Mouse (Mus musculus) limb, embryonic 12.5 days (tissue): ENCODE data around the gene Cbarp. TPM values are rescaled to one million over a fixed set of nuclear protein-coding genes. Genes with fewer than 3 reads are reported as not detected.

ENCODE experiments used
- ATAC-seq: fragments of 200-750 bp; cut with Nextera tagmentation; 2 replicates; pipeline ENCODE4 v1.8.0; 2017; ENCODE audit warnings: low read depth, moderate TSS enrichment; ENCODE audit not compliant: insufficient number of reproducible peaks, insufficient read depth, low FRiP score, low TSS enrichment
- H3K27ac ChIP-seq: fragments of 300-500 bp; sonication (generic); 2 replicates; pipeline ENCODE4 v1.5.1; 2016; ENCODE audit warnings: mild to moderate bottlenecking, moderate library complexity
- H3K27me3 ChIP-seq: fragments of 300-500 bp; sonication (generic); 2 replicates; pipeline ENCODE4 v1.6.1; 2016; ENCODE audit warnings: mild to moderate bottlenecking, moderate library complexity
- H3K36me3 ChIP-seq: fragments of 300-500 bp; sonication (generic); 2 replicates; pipeline ENCODE4 v1.6.1; 2016; ENCODE audit warnings: mild to moderate bottlenecking, moderate library complexity
- H3K4me1 ChIP-seq: fragments of 300-500 bp; sonication (generic); replicated peaks from 2 replicates; pipeline ENCODE4 v1.6.1; 2016
- H3K4me2 ChIP-seq: fragments of 300-500 bp; sonication (generic); 2 replicates; pipeline ENCODE4 v1.6.1; 2016; ENCODE audit warnings: mild to moderate bottlenecking, moderate library complexity
- H3K4me3 ChIP-seq: fragments of 300-500 bp; sonication (generic); replicated peaks from 2 replicates; pipeline ENCODE4 v1.5.1; 2016; ENCODE audit warnings: mild to moderate bottlenecking
- H3K9ac ChIP-seq: fragments of 300-500 bp; sonication (generic); replicated peaks from 2 replicates; pipeline ENCODE4 v1.6.1; 2016; ENCODE audit warnings: mild to moderate bottlenecking, moderate library complexity
- H3K9me3 ChIP-seq: fragments of 300-500 bp; sonication (generic); 2 replicates; pipeline ENCODE4 v1.6.1; 2016; ENCODE audit warnings: mild to moderate bottlenecking, moderate library complexity
- WGBS: fragments of 180-500 bp; shearing (Covaris S2); methylation state at CpG from one replicate; pipeline ENCODE4 v1.1.7; 2016; 5-methylcytosine and 5-hydroxymethylcytosine counted together
- polyA plus RNA-seq: library from polyadenylated mRNA; unstranded; fragments of >200 nt; fragmentation: Nextera tagmentation; extraction: Ambion mirVana; gene quantifications from 2 replicates; pipeline ENCODE4 v1.2.1, GENCODE M21; 2016

The Cbarp gene
- polyA plus RNA-seq, 1 experiment from 2014 or later, result 4.9 TPM

- Histone ChIP-seq H3K36me3 (peaks cover 5% of the 10 kb centered on the region), H3K4me3 (no peak overlapping the region), H3K27ac (peak overlapping the region; percentile 95), H3K4me2 (0 out of 2 replicates have a peak overlapping the region, but pooled peaks have one; percentile 67), H3K9me3 (no peaks in the 10 kb centered on the region), H3K9ac (no peak overlapping the region), H3K4me1 (peaks cover 82% of the 10 kb centered on the region), H3K27me3 (no peaks in the 10 kb centered on the region; the same call in 1 of the 2 replicates)
- ATAC-seq, result no peak
- 82% methylated on average over 3 of the region's 3 CpGs for WGBS
Observed at GRCm38 (mm10) chr10:80162243-80162608, 21.6 kb upstream of the Cbarp start.

- Histone ChIP-seq H3K27ac (peak overlapping the region; percentile 95), H3K36me3 (peaks cover 10% of the 10 kb centered on the region), H3K4me3 (peak overlapping the region; percentile 41), H3K27me3 (no peaks in the 10 kb centered on the region; the same call in 1 of the 2 replicates), H3K9ac (peak overlapping the region; percentile 65; the same call in 1 of the 2 replicates), H3K4me1 (peaks cover 83% of the 10 kb centered on the region), H3K4me2 (peak overlapping the region; percentile 67), H3K9me3 (no peaks in the 10 kb centered on the region)
- ATAC-seq, result no peak
- 9% methylated on average over 7 of the region's 7 CpGs for WGBS
Observed at GRCm38 (mm10) chr10:80161522-80162242, 21.0 kb upstream of the Cbarp start.

GRCm38 (mm10) chr10:80160455-80161371 is 20.1 kb upstream of the Cbarp start:
- H3K9me3 ChIP-seq, result no peaks in the 10 kb centered on the region
- peaks cover 87% of the 10 kb centered on the region for H3K4me1 ChIP-seq
- peak overlapping the region; percentile 41 for H3K4me3 ChIP-seq
- H3K27me3 ChIP-seq, result no peaks in the 10 kb centered on the region; the same call in 1 of the 2 replicates
- H3K36me3 ChIP-seq, result peaks cover 20% of the 10 kb centered on the region
- peak overlapping the region; percentile 67 for H3K4me2 ChIP-seq
- H3K9ac ChIP-seq, result peak overlapping the region; percentile 65
- H3K27ac ChIP-seq, result peak overlapping the region; percentile 95
- no peak for ATAC-seq
- 2% methylated on average over 33 of the region's 33 CpGs for WGBS

- under 1% methylated on average over 55 of the region's 55 CpGs for WGBS
- peak; percentile 73 for ATAC-seq
- peaks cover 87% of the 10 kb centered on the region for H3K4me1 ChIP-seq
- H3K9ac ChIP-seq, result peak overlapping the region; percentile 28; the same call in 1 of the 2 replicates
- H3K36me3 ChIP-seq, result peaks cover 29% of the 10 kb centered on the region
- H3K27ac ChIP-seq, result peak overlapping the region; percentile 95
- peak overlapping the region; percentile 67 for H3K4me2 ChIP-seq
- H3K9me3 ChIP-seq, result no peaks in the 10 kb centered on the region
- no peaks in the 10 kb centered on the region; the same call in 1 of the 2 replicates for H3K27me3 ChIP-seq
- H3K4me3 ChIP-seq, result peak overlapping the region; percentile 41
Observed at GRCm38 (mm10) chr10:80159561-80160454, 19.2 kb upstream of the Cbarp start.

- 5% methylated on average over 12 of the region's 12 CpGs for WGBS
- Histone ChIP-seq H3K27ac (peak overlapping the region; percentile 88), H3K9me3 (no peaks in the 10 kb centered on the region), H3K9ac (peak overlapping the region; percentile 28; the same call in 1 of the 2 replicates), H3K27me3 (no peaks in the 10 kb centered on the region), H3K4me1 (peaks cover 87% of the 10 kb centered on the region), H3K4me3 (peak overlapping the region; percentile 41), H3K36me3 (peaks cover 36% of the 10 kb centered on the region), H3K4me2 (peak overlapping the region; percentile 67)
- ATAC-seq, result peak; percentile 0; the same call in 1 of the 2 replicates
Observed at GRCm38 (mm10) chr10:80159021-80159560, 18.5 kb upstream of the Cbarp start.

GRCm38 (mm10) chr10:80158307-80158986 is 17.8 kb upstream of the Cbarp start:
- Histone ChIP-seq H3K27me3 (no peaks in the 10 kb centered on the region), H3K27ac (peak overlapping the region; percentile 88), H3K9ac (peak overlapping the region; percentile 28; the same call in 1 of the 2 replicates), H3K4me2 (peak overlapping the region; percentile 67), H3K4me3 (peak overlapping the region; percentile 41), H3K9me3 (no peaks in the 10 kb centered on the region), H3K4me1 (peaks cover 89% of the 10 kb centered on the region), H3K36me3 (peaks cover 42% of the 10 kb centered on the region)
- WGBS, result 11% methylated on average over 18 of the region's 18 CpGs
- ATAC-seq, result no peak

- Histone ChIP-seq H3K4me1 (peaks cover 92% of the 10 kb centered on the region), H3K27ac (peak overlapping the region; percentile 88), H3K36me3 (peaks cover 54% of the 10 kb centered on the region), H3K9me3 (no peaks in the 10 kb centered on the region), H3K27me3 (no peaks in the 10 kb centered on the region), H3K9ac (peak overlapping the region; percentile 37), H3K4me3 (0 out of 2 replicates have a peak overlapping the region, but pooled peaks have one; percentile 1), H3K4me2 (peak overlapping the region; percentile 13)
- no peak for ATAC-seq
- WGBS, result 65% methylated on average over 15 of the region's 15 CpGs
Observed at GRCm38 (mm10) chr10:80157141-80157929, 16.7 kb upstream of the Cbarp start.

GRCm38 (mm10) chr10:80156752-80157053 is 16.1 kb upstream of the Cbarp start:
- H3K4me3 ChIP-seq, result 0 out of 2 replicates have a peak overlapping the region, but pooled peaks have one; percentile 4
- WGBS, result 67% methylated on average over 7 of the region's 7 CpGs
- H3K36me3 ChIP-seq, result peaks cover 60% of the 10 kb centered on the region
- no peaks in the 10 kb centered on the region for H3K27me3 ChIP-seq
- 0 out of 2 replicates have a peak overlapping the region, but pooled peaks have one; percentile 13 for H3K4me2 ChIP-seq
- peaks cover 91% of the 10 kb centered on the region for H3K4me1 ChIP-seq
- peak overlapping the region; percentile 88 for H3K27ac ChIP-seq
- no peak for ATAC-seq
- no peaks in the 10 kb centered on the region for H3K9me3 ChIP-seq
- peak overlapping the region; percentile 37; the same call in 1 of the 2 replicates for H3K9ac ChIP-seq

GRCm38 (mm10) chr10:80156002-80156751 is 15.5 kb upstream of the Cbarp start:
- Histone ChIP-seq H3K9me3 (no peaks in the 10 kb centered on the region), H3K4me2 (no peak overlapping the region), H3K27ac (peak overlapping the region; percentile 88; the same call in 1 of the 2 replicates), H3K27me3 (no peaks in the 10 kb centered on the region), H3K4me1 (peaks cover 86% of the 10 kb centered on the region), H3K9ac (peak overlapping the region; percentile 37; the same call in 1 of the 2 replicates), H3K4me3 (0 out of 2 replicates have a peak overlapping the region, but pooled peaks have one; percentile 4), H3K36me3 (peaks cover 65% of the 10 kb centered on the region)
- no peak for ATAC-seq
- WGBS, result 86% methylated on average over 29 of the region's 29 CpGs
